Mouse (Mus musculus) skeletal muscle tissue, postnatal 0 days (tissue): ENCODE data around the gene Tm6sf2. TPM values are rescaled to one million over a fixed set of nuclear protein-coding genes. Genes with fewer than 3 reads are reported as not detected.

ENCODE experiments used
- microRNA-seq, 2 experiments: library from miRNA; unstranded; fragments of <30 nt; microRNA quantifications; one replicate each; pipeline ENCODE4; 2016
- polyA plus RNA-seq: library from polyadenylated mRNA; unstranded; fragments of >200 nt; fragmentation: Nextera tagmentation; extraction: Ambion mirVana; gene quantifications from 2 replicates; pipeline ENCODE4 v1.2.1, GENCODE M21; 2015

The Tm6sf2 gene
- polyA plus RNA-seq = 0.19 TPM in 1 of 2 replicates, not detected in the other

GRCm38 (mm10) chr8:70072441-70073069, at the start of gene Tm6sf2:
Gene Tm6sf2, plus strand, starts transcription at chr8:70072924.

GRCm38 (mm10) chr8:70042583-70043455, 29.9 kb upstream of the Tm6sf2 start, which contains the start of the genes Mau2 and Sugp1:
Gene Mau2, minus strand, starts transcription at chr8:70042734.
Gene Sugp1, plus strand, starts transcription at chr8:70042813.

GRCm38 (mm10) chr8:70083285-70083684, 10.6 kb downstream of the Tm6sf2 start, which contains the start of gene Hapln4:
Gene Hapln4, plus strand, starts transcription at chr8:70083457.

GRCm38 (mm10) chr8:70120667-70121066, 47.9 kb downstream of the Tm6sf2 start, which contains the start of gene Ncan:
Gene Ncan, minus strand, starts transcription at chr8:70120873.

Small RNA genes lying within 50 kb of the gene (microRNA-seq; reads per million reads assigned to microRNA genes)
- 0 reads per million in 2 experiments for gene Mir7066

Other genes with a start within 250 kb of the Tm6sf2 start
- gene Pbx4, start 240.4 kb upstream of the Tm6sf2 start, polyA plus RNA-seq = 1.5 and 1.8 TPM in 2 replicates
- 0.76 and 1.2 TPM in 2 replicates for gene Cilp2, start 185.2 kb upstream of the Tm6sf2 start, polyA plus RNA-seq
- gene Tssk6, start 170.7 kb upstream of the Tm6sf2 start, polyA plus RNA-seq = 1.3 and 1.7 TPM in 2 replicates
- 313 and 340 TPM in 2 replicates for gene Ndufa13, start 170.4 kb upstream of the Tm6sf2 start, polyA plus RNA-seq
- gene Yjefn3, start 170.2 kb upstream of the Tm6sf2 start, polyA plus RNA-seq = 12.2 and 13.0 TPM in 2 replicates
- 20.4 and 23.2 TPM in 2 replicates for gene Gatad2a, start 76.5 kb upstream of the Tm6sf2 start, polyA plus RNA-seq
- gene Mau2, start 30.2 kb upstream of the Tm6sf2 start, polyA plus RNA-seq = 23.2 and 26.4 TPM in 2 replicates
- 21.5 and 24.3 TPM in 2 replicates for gene Sugp1, start 30.1 kb upstream of the Tm6sf2 start, polyA plus RNA-seq
- not detected in 2 replicates for gene Hapln4, start 10.5 kb downstream of the Tm6sf2 start, polyA plus RNA-seq
- gene Ncan, start 47.9 kb downstream of the Tm6sf2 start, polyA plus RNA-seq = 0.01 TPM in 2 replicates
- 9.9 and 13.2 TPM in 2 replicates for gene Nr2c2ap, start 58.4 kb downstream of the Tm6sf2 start, polyA plus RNA-seq
- gene Rfxank, start 66.2 kb downstream of the Tm6sf2 start, polyA plus RNA-seq = 10.4 and 10.5 TPM in 2 replicates
- gene Borcs8, start 66.6 kb downstream of the Tm6sf2 start, polyA plus RNA-seq = 23.9 and 24.5 TPM in 2 replicates
- 0.35 and 0.50 TPM in 2 replicates for gene Mef2b, start 66.8 kb downstream of the Tm6sf2 start, polyA plus RNA-seq
- 57.1 and 62.8 TPM in 2 replicates for gene Tmem161a, start 99.4 kb downstream of the Tm6sf2 start, polyA plus RNA-seq
- gene Slc25a42, start 139.4 kb downstream of the Tm6sf2 start, polyA plus RNA-seq = 11.5 and 12.0 TPM in 2 replicates
- 16.0 and 16.7 TPM in 2 replicates for gene Sugp2, start 161.3 kb downstream of the Tm6sf2 start, polyA plus RNA-seq
- 18.4 and 19.5 TPM in 2 replicates for gene Armc6, start 161.5 kb downstream of the Tm6sf2 start, polyA plus RNA-seq
- 10.6 and 15.7 TPM in 2 replicates for gene Homer3, start 209.9 kb downstream of the Tm6sf2 start, polyA plus RNA-seq
- 22.4 and 27.8 TPM in 2 replicates for gene Ddx49, start 229.6 kb downstream of the Tm6sf2 start, polyA plus RNA-seq
- gene Cope, start 229.6 kb downstream of the Tm6sf2 start, polyA plus RNA-seq = 216 and 248 TPM in 2 replicates
- 18.4 and 21.9 TPM in 2 replicates for gene Cers1, start 242.9 kb downstream of the Tm6sf2 start, polyA plus RNA-seq